Mouse (Mus musculus): ENCODE data around the gene Ppm1n. TPM values are rescaled to one million over a fixed set of nuclear protein-coding genes. Genes with fewer than 3 reads are reported as not detected.

Gene Ppm1n
- polyA plus RNA-seq (2011; ENCODE audit: insufficient read depth, insufficient read length, low read depth, missing spikeins), result 5.7 and 6.1 TPM in 2 replicates

GRCm38 (mm10) chr7:19279581-19280114, at the start of gene Ppm1n:
Ppm1n (minus strand) TSS chr7:19280064.
- Histone ChIP-seq H3K4me1 (ENCODE audit: control insufficient read depth, insufficient read depth, low read length) (no peaks in the 10 kb centered on the region), H3K27me3 (ENCODE audit: control insufficient read depth, insufficient read depth, low read length, poor library complexity, severe bottlenecking) (no peaks in the 10 kb centered on the region), H3K9me3 (replicated peaks; ENCODE audit: control insufficient read depth, insufficient read depth, low read length, poor library complexity, severe bottlenecking) (no peaks in the 10 kb centered on the region), H3K9ac (ENCODE audit: low read depth, poor library complexity, severe bottlenecking) (peak within 1 kb of the TSS; percentile 70), H3K4me3 (ENCODE audit: low read depth, low read length) (peak within 1 kb of the TSS; percentile 73), H3K27ac (ENCODE audit: insufficient read depth, low read length) (peak within 1 kb of the TSS; percentile 54; the same call in 1 of the 2 replicates), H3K36me3 (ENCODE audit: control insufficient read depth, insufficient read depth, low read length, poor library complexity, severe bottlenecking) (no peaks in the 10 kb centered on the region)
- TF ChIP-seq CTCF (IDR thresholded peaks at IDR 0.05; ENCODE audit: low read depth, low read length) (no peak), EP300 (IDR thresholded peaks at IDR 0.05; ENCODE audit: insufficient read depth, low read depth, low read length) (0 out of 2 replicates have a peak, but pooled peaks have one; percentile 9)

DNA sequence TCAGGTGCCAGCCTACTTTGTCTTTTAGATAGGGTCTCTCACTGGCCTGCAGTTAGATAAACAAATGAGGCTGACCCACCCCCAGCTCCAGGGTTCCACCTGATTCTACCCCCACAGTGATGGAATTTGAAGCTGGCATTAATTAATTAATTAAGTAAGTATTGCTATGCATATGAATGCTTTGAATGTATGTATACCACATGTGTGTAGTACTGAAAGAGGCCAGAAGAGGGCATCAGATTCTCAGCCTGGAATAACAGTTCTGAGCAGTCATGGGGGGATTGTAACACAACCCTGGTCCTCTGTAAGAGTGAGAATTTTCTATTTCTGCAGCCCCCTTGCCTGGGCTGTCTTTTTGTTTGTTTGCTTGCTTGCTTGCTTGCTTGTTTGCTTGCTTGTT, 48.6 kb upstream of the Ppm1n start:
- no peak for TF ChIP-seq CTCF (IDR thresholded peaks at IDR 0.05; ENCODE audit: low read depth, low read length)
- TF ChIP-seq EP300 (IDR thresholded peaks at IDR 0.05; ENCODE audit: insufficient read depth, low read depth, low read length), result no peak
- TF ChIP-seq POLR2A (IDR thresholded peaks at IDR 0.05; ENCODE audit: insufficient read depth, low read length), result no peak
- Histone ChIP-seq H3K9me3 (replicated peaks; ENCODE audit: control insufficient read depth, insufficient read depth, low read length, poor library complexity, severe bottlenecking) (no peaks in the 10 kb centered on the region), H3K9ac (ENCODE audit: low read depth, poor library complexity, severe bottlenecking) (no peak overlapping the region), H3K36me3 (ENCODE audit: control insufficient read depth, insufficient read depth, low read length, poor library complexity, severe bottlenecking) (no peaks in the 10 kb centered on the region), H3K4me3 (ENCODE audit: low read depth, low read length) (no peak overlapping the region), H3K27me3 (ENCODE audit: control insufficient read depth, insufficient read depth, low read length, poor library complexity, severe bottlenecking) (peaks cover 5% of the 10 kb centered on the region), H3K4me1 (ENCODE audit: control insufficient read depth, insufficient read depth, low read length) (no peaks in the 10 kb centered on the region), H3K27ac (ENCODE audit: insufficient read depth, low read length) (no peak overlapping the region)

DNA sequence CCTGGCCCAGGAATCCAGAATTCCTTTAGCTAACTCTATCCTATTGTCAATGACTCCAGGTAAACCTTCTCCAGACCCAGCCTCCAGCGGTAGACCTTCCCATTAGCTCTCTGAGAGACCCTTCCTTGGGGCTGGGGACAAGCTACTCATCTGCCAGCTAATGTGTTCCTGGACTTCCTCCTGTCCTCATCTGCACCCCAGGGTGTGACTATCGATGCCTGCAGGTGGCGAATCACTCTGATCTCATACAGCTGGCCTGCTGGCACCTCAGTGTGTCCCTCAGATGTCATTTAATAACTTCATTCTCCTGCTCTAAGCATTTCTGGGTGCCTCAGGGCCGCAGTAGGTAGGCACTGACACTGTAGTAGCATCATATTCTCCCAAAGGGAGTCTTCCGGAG, 47.9 kb upstream of the Ppm1n start:
- Histone ChIP-seq H3K27me3 (ENCODE audit: control insufficient read depth, insufficient read depth, low read length, poor library complexity, severe bottlenecking) (peaks cover 5% of the 10 kb centered on the region), H3K27ac (ENCODE audit: insufficient read depth, low read length) (no peak overlapping the region), H3K9ac (ENCODE audit: low read depth, poor library complexity, severe bottlenecking) (no peak overlapping the region), H3K4me3 (ENCODE audit: low read depth, low read length) (no peak overlapping the region), H3K36me3 (ENCODE audit: control insufficient read depth, insufficient read depth, low read length, poor library complexity, severe bottlenecking) (no peaks in the 10 kb centered on the region), H3K4me1 (ENCODE audit: control insufficient read depth, insufficient read depth, low read length) (no peaks in the 10 kb centered on the region), H3K9me3 (replicated peaks; ENCODE audit: control insufficient read depth, insufficient read depth, low read length, poor library complexity, severe bottlenecking) (no peaks in the 10 kb centered on the region)
- no peak for TF ChIP-seq CTCF (IDR thresholded peaks at IDR 0.05; ENCODE audit: low read depth, low read length)
- no peak for TF ChIP-seq EP300 (IDR thresholded peaks at IDR 0.05; ENCODE audit: insufficient read depth, low read depth, low read length)
- no peak for TF ChIP-seq POLR2A (IDR thresholded peaks at IDR 0.05; ENCODE audit: insufficient read depth, low read length)

- TF ChIP-seq CTCF (IDR thresholded peaks at IDR 0.05; ENCODE audit: low read depth, low read length), result no peak
- TF ChIP-seq POLR2A (IDR thresholded peaks at IDR 0.05; ENCODE audit: insufficient read depth, low read length), result no peak
- no peak for TF ChIP-seq EP300 (IDR thresholded peaks at IDR 0.05; ENCODE audit: insufficient read depth, low read depth, low read length)
- H3K36me3 ChIP-seq (ENCODE audit: control insufficient read depth, insufficient read depth, low read length, poor library complexity, severe bottlenecking), result no peaks in the 10 kb centered on the region
- H3K27me3 ChIP-seq (ENCODE audit: control insufficient read depth, insufficient read depth, low read length, poor library complexity, severe bottlenecking), result no peaks in the 10 kb centered on the region
- H3K9me3 ChIP-seq (replicated peaks; ENCODE audit: control insufficient read depth, insufficient read depth, low read length, poor library complexity, severe bottlenecking), result no peaks in the 10 kb centered on the region
- H3K4me3 ChIP-seq (ENCODE audit: low read depth, low read length), result peak overlapping the region; percentile 42
- no peaks in the 10 kb centered on the region for H3K4me1 ChIP-seq (ENCODE audit: control insufficient read depth, insufficient read depth, low read length)
- H3K27ac ChIP-seq (ENCODE audit: insufficient read depth, low read length), result no peak overlapping the region
- peak overlapping the region; percentile 9; the same call in 1 of the 2 replicates for H3K9ac ChIP-seq (ENCODE audit: low read depth, poor library complexity, severe bottlenecking)
Measured at GRCm38 (mm10) chr7:19327128-19327527, 47.3 kb upstream of the Ppm1n start.

- H3K27me3 ChIP-seq (ENCODE audit: control insufficient read depth, insufficient read depth, low read length, poor library complexity, severe bottlenecking), result no peaks in the 10 kb centered on the region
- no peak overlapping the region for H3K27ac ChIP-seq (ENCODE audit: insufficient read depth, low read length)
- H3K4me1 ChIP-seq (ENCODE audit: control insufficient read depth, insufficient read depth, low read length), result no peaks in the 10 kb centered on the region
- TF ChIP-seq POLR2A (IDR thresholded peaks at IDR 0.05; ENCODE audit: insufficient read depth, low read length), result no peak
- TF ChIP-seq CTCF (IDR thresholded peaks at IDR 0.05; ENCODE audit: low read depth, low read length), result no peak
- TF ChIP-seq EP300 (IDR thresholded peaks at IDR 0.05; ENCODE audit: insufficient read depth, low read depth, low read length), result no peak
- no peak overlapping the region for H3K9ac ChIP-seq (ENCODE audit: low read depth, poor library complexity, severe bottlenecking)
- peak overlapping the region; percentile 34; the same call in 1 of the 2 replicates for H3K4me3 ChIP-seq (ENCODE audit: low read depth, low read length)
- H3K9me3 ChIP-seq (replicated peaks; ENCODE audit: control insufficient read depth, insufficient read depth, low read length, poor library complexity, severe bottlenecking), result no peaks in the 10 kb centered on the region
- H3K36me3 ChIP-seq (ENCODE audit: control insufficient read depth, insufficient read depth, low read length, poor library complexity, severe bottlenecking), result no peaks in the 10 kb centered on the region
Measured at GRCm38 (mm10) chr7:19326359-19326758, 46.5 kb upstream of the Ppm1n start.

- Histone ChIP-seq H3K27ac (ENCODE audit: insufficient read depth, low read length) (no peak overlapping the region), H3K9ac (ENCODE audit: low read depth, poor library complexity, severe bottlenecking) (no peak overlapping the region), H3K36me3 (ENCODE audit: control insufficient read depth, insufficient read depth, low read length, poor library complexity, severe bottlenecking) (no peaks in the 10 kb centered on the region), H3K27me3 (ENCODE audit: control insufficient read depth, insufficient read depth, low read length, poor library complexity, severe bottlenecking) (no peaks in the 10 kb centered on the region), H3K4me1 (ENCODE audit: control insufficient read depth, insufficient read depth, low read length) (no peaks in the 10 kb centered on the region), H3K9me3 (replicated peaks; ENCODE audit: control insufficient read depth, insufficient read depth, low read length, poor library complexity, severe bottlenecking) (no peaks in the 10 kb centered on the region), H3K4me3 (ENCODE audit: low read depth, low read length) (no peak overlapping the region)
- TF ChIP-seq EP300 (IDR thresholded peaks at IDR 0.05; ENCODE audit: insufficient read depth, low read depth, low read length) (no peak), POLR2A (IDR thresholded peaks at IDR 0.05; ENCODE audit: insufficient read depth, low read length) (no peak), CTCF (IDR thresholded peaks at IDR 0.05; ENCODE audit: low read depth, low read length) (no peak)
Measured at GRCm38 (mm10) chr7:19325262-19326199, 45.7 kb upstream of the Ppm1n start.
